Mouse (Mus musculus) heart, postnatal 0 days (tissue): ENCODE measurements around the gene Nap1l4.

ENCODE experiments used
- CTCF ChIP-seq: IDR thresholded peaks from 2 replicates; pipeline ENCODE4 v1.5.1; 2016; ENCODE audit warnings: antibody characterized with exemption, control low read depth, low read depth
- EP300 ChIP-seq: IDR thresholded peaks from 2 replicates; pipeline ENCODE4 v1.6.1; 2016; ENCODE audit warnings: antibody characterized with exemption, low read depth

- TF ChIP-seq CTCF, result no peak
- TF ChIP-seq EP300, result no peak
These were observed 66.4 kb downstream of the Nap1l4 start for GRCm38 (mm10) chr7:143482541-143482940.
